Mouse (Mus musculus) granulocyte monocyte progenitor cell, adult 5-6 weeks (primary cell): ENCODE data around the gene Inpp4b. TPM values are rescaled to one million over a fixed set of nuclear protein-coding genes. Genes with fewer than 3 reads are reported as not detected.

ENCODE experiments used
- ATAC-seq: replicated peaks from 2 replicates; pipeline ENCODE4 v1.8.0; 2016; ENCODE audit warnings: mild to moderate bottlenecking, moderate TSS enrichment, inconsistent platforms; ENCODE audit not compliant: poor library complexity, severe bottlenecking
- total RNA-seq, 2 experiments: library from RNA; stranded (forward) in 1 of 2; stranded (reverse) in 1 of 2; fragments of 200-712, 200-1000 nt in 1 of 2; fragments of >200 nt in 1 of 2; fragmentation: Nextera tagmentation in 1 of 2; gene quantifications; 2 replicates each; pipeline ENCODE4 v1.2.3; 2014 to 2017

The Inpp4b gene
- total RNA-seq, 2 experiments from 2014 or later, result 0.73 to 4.7 TPM

DNA sequence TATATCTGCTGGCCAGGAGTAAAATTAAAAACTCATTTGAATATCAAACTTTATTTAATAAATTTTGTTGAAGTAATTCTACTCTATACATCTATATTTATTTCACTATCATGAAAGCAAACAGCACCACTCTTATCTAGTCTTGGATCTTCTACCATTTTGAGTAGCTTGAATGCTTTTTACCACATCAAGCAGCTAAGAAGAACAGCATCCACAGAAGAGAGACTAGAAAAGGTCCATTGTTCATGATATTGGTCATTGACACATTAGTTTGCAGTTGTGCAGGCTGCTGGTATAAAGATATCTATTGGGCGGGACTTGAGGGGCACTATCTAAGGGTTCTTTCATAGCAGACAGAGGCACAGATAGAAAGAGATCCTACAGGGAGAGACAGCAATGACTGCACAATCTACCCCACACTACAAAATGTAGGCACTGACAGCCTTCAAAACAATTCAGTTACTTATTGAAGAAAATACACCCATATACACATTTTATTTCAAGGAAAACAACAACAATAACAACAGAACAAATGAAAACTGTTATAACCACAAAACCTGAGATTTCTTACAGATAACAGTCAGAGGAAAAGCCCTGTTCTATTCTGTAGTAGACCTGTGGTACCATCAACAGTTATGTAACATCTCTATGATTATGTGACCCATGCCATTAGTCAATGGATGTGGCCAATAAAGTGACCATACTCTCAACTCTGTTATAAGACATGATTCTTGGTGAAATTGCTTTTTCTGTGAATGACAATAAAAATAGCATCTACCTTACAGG is 230.2 kb downstream of the Inpp4b start:
- no peak for ATAC-seq

DNA sequence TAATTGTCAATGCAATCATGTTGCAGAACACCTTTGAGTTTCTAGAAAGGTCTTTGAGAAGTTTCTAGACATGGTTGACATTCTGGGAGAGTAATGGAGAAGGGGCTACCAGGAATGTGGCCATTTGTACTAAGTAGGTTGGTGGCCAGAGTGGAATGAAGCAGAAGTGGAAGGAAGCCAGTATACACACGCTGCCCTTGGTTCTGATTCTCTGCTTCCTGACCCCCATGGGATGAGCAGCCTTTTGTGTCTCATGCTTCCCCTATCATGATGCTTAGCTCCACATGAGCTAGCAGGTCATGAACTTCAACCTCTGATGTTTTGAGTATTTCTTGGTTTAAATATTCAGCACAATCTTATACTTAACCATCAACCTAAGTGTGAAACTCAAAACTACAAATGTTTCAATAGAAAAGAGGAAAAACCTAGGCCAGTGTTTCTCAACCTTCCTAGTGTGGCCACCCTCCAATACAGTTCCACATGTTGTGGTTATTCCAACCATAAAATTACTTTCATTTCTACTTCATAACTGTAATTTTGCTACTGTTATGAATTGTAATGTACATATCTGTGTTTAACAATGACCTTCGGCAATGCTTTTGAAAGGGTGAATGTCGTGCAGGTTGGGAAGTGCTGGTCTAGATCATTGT is 233.0 kb downstream of the Inpp4b start:
- ATAC-seq, result peak; percentile 90

GRCm38 (mm10) chr8:81578951-81579350 is 236.6 kb downstream of the Inpp4b start:
- ATAC-seq, result no peak

- ATAC-seq, result no peak
Measured at GRCm38 (mm10) chr8:81581817-81582437, 239.6 kb downstream of the Inpp4b start.

DNA sequence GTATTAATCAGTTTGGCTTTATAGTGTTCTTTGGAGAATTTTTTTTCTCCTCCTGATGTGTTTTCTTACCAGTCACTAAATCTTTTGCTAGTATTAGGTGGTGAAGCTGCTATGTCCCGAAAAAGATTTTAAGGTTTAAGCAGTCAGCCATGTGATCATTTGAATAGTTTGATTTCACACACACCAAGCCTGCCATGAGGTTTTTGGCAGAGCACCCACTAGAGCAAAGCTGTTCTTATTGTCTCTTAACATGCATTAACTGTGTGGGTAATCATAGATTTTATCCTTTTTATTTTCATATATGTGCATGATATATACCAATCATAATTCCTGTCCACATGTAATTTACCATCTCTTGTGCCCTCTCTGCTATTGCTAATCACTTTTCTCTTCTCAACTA is 240.6 kb downstream of the Inpp4b start:
- no peak for ATAC-seq

DNA sequence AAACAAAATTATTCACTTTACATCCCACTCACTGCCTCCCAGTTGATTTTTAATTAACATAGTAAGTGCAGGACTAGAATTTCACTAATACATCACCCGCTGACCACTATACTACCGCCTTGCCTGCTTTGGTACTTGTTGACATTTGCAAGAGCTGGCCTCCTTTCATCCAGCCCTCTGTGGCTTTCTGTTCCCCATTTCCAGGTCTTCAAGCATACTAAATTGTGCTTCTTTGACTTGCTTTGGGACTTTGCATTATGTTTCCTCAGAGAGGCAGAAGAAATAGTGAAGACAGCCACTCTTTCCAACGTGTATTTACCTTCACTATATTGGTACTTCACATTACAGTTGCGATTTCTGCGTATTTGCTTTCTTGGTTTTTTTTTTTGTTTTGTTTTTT is 244.4 kb downstream of the Inpp4b start:
- ATAC-seq, result peak; percentile 67

DNA sequence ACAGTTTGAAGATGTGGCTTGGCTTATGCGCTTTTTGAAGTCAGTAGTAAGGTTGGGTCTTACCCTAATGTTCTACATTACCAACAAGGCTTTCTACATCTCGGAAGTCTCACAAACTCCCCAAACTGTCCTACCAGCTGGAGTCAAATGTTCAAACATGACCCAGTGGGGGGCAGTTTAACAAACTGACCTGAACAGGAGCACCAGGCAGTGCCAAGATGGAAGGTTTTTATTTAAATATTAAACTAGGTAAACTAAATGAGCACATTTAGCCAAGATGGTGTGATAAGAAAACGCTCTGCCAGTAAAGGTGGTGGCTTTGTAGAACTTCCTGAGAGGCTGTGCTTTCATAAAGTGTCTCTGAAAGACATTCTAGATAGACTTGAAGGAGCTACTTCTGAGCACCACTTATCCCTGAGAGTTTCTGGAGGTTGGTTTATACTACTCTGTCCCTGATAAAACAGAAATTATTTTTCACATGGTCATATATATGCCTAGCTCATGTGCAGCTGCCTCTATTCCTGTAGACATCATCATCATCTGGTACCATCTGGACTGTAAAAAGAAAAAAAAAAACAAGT is 251.9 kb downstream of the Inpp4b start:
- ATAC-seq, result no peak

- ATAC-seq, result no peak
Measured at GRCm38 (mm10) chr8:81599209-81599608, 256.9 kb downstream of the Inpp4b start.

DNA sequence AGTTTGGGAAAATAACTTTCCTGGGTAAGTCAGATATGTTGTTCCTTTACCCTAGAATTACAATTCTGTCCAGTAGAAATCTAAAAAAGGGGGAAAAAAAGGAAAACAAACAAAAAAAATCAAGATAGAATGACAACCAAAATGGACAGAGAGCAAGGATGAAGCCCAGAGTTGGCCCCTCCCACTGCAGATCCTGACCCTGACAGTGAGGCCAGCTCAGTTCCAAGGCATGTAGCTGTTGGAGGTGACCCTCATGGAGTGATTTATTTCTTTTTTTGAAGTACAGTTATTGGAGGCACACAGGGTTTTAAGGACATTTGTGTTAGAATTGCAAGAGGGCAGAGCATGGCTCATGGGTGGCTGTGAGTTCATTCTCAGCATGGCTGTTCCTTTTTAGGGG is 258.8 kb downstream of the Inpp4b start:
- ATAC-seq, result no peak

DNA sequence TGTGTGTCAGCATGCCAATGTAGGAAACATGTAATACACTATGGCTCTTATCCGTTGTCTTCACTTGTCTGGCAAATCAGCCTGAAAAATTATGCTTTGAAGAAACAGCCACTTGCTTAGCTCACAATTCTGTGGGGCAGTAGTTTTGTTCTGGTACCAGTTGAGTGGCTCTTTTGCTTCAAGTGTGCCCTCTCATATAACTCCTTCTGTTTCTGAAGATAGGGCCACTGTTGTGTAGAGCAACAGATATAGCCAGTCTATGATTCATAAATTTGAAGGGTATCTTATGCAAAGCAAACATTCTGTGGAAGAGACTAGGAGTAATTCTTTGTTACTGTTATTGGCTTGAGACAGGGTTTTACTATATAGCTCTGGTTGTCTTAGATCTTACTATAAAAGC is 265.7 kb downstream of the Inpp4b start:
- ATAC-seq, result no peak

- ATAC-seq, result peak; percentile 25; the same call in 1 of the 2 replicates
Measured at GRCm38 (mm10) chr8:81609064-81609463, 266.7 kb downstream of the Inpp4b start.

DNA sequence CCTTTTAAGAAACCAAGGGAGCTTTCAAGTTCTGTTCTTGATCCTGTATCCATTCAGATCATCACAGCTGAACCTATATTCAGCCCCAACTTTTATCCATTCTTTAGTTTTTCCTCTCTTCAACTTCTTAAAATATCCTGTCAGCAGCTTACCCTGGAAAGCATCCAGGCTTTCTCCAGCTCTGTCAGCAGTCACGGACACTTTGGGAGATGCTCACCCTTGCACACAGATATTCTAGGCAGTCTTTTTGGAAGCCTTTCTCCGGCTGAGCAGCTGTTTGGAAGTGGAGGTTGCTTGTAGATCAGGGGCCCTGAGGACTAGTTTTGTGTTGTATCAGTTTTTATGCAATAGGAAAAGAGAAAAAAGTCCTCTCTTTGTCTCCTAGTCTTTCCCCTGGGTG is 270.3 kb downstream of the Inpp4b start:
- no peak for ATAC-seq

DNA sequence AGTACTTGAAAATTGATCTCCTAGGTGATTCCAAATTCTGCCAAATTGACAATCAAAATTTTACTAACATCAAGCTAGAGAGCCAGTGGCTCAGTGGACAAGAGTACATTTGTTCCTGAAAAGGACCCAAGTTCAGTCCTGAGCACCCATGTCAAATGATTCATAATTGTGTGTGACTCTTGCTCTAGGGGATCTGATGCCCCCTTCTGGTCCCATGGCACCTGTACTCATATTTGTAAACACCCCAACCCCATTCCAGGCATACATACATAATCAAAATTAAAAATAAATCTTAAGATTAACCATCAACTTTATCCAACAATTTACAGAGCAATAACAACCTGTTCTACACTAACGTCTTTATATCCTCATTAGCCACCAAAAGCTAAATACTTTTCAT is 271.8 kb downstream of the Inpp4b start:
- ATAC-seq, result no peak

DNA sequence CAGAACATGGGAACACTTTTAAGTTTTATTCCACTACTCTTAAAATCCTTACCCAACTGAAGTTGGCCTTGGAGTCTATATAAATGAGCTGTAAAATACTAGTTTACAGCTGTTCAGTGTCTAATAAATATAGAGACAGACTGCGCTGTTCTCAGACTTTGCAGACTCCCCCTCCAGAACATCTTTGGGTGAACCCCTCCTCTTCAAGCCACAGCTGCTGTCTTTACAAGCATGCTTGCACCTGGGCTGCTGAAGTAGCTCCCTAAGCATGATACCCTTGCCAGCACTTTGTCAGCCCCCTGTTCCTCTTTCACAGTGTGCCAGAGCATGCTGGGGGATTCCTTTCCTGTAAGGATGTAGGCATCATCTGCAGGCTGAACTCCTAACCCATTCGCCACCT is 272.2 kb downstream of the Inpp4b start:
- ATAC-seq, result no peak

GRCm38 (mm10) chr8:81615552-81615951 is 273.2 kb downstream of the Inpp4b start:
- ATAC-seq, result peak; percentile 67; the same call in 1 of the 2 replicates

DNA sequence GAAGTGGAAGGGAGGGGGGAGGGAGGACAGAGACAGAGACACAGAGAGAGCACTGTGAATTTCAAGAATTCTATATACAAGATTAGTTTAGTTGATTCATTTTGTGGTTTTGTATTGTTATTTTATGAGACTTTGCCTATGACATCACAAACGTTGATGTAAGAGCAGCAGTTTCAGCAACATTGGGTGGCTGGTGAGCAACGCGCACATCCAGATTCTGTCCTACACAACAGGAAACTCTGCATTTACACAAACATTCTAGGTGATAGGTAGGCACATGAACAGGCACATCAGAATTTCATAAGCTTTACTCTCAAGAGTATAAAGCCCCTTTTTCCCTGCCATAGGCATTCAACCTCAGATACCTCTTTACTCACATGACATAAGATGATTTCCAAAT is 276.6 kb downstream of the Inpp4b start:
- ATAC-seq, result no peak

- ATAC-seq, result no peak
Measured at GRCm38 (mm10) chr8:81635015-81635414, 292.7 kb downstream of the Inpp4b start.

DNA sequence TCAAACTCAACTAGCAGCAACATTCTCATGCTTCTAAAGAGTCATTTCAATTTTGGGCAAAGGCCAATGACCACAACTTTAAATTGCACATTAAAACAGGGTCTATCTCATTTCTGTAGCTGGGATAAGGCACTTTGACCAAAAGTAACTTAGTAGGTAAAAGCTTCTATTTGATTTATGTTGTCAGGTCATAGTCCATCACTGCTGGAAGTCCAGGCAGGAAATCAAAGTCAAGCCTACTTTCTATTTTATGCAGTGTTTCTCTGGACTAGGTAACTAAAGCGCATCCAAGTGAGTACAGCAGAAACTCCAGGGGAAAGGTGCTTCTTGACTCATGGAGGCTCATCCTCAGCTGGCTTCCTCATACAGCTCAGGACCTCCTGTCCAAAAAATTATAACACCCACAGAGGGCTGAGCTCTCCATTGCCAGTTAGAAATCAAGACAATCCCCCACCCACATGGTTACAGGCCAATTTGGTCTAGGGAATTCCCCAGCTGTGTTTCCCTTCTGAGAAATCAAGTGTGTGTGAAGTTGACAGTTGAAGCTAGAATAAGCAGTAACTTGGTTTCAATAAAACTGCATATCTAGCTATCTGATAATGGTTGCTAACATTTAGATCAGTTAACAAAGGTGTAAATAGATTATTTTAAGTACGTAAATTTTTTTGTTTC is 293.7 kb downstream of the Inpp4b start:
- ATAC-seq, result no peak

DNA sequence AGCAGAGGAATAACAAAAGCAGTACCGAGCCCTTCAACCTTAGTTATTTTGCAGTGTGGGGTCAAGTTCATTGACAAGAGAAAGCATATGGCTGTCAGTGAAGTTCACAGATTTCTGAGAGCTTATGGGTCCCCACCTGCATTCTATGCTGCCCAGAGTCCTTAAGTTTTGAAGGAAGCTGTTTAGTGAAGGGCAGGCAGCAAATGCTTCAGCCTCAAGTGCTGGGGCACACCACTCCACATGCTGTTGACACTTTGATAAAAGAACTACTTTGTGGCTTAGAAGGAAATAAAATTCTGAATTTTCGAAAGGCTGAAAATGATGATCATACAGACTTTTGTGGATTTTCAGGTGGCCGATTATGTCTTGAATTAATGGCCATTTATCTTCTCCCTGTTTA is 296.1 kb downstream of the Inpp4b start:
- no peak for ATAC-seq

DNA sequence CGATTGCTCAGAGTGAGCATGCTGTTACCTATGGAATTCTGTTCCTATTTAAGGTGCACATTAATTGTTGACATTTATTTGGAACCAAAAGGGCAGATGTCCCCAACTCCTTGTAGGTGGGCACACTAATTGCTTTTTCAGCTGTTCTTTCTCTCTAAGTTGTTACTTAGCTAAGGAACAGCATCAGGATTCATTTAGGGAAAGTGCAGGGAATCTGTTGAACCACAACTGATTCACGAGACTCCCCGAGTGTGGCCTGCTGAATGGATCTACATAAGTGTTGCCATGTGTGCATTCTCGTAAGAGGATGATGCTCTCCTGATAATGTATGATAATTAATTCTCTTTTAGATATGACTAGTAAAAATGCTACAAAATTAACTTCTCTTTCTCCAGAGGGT is 297.5 kb downstream of the Inpp4b start:
- ATAC-seq, result no peak

GRCm38 (mm10) chr8:81643030-81643429 is 300.7 kb downstream of the Inpp4b start:
- no peak for ATAC-seq
